Comparison of ENCODE assay signal across 20 mouse cellular contexts in the genomic region with DNA sequence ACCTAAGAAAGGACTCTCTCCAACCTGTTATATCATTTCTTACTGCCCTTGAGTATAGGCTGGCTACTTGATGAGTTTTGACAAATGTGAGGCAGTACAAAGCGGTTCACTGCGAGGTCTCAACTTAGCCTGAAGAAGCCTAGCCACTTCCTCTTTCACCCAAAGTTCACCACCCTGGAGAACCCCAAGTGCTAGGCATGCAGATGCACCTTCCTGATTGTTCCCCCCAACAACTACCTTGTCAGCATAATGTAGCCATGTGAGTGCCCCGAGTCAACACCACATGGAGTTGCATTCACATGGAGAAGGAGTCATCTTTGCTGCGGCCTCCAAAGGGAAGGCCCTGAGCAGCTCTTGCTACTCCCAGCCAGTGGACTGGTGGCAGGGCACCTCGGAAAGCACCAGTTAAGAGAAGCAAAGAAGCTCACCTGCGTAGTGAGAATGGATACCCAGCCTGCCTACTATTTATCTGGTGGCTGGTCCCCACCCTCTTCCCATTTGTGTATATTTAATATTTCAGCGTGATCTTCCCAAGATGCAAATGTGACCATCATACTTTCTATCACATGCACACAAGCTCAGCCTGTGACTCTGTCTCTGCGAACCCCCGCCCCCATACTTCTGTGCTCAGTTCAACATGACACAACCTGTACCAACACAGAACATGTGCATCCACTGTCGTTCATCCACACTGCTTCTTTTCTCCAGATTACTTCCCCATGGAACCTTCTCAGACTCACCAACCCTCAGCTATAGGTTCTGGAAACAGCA.
DNase-seq lines count a peak whose midpoint lies in the region; ATAC-seq and TF ChIP-seq lines count a peak whose summit lies in the region.
"Had no signal": no experiment of that assay in that cellular context is flagged by ENCODE, and none has a peak within 500 bp of the region (broad histone marks: within the 10 kb centered on the region; RNA-seq: fewer than 3 reads in every experiment).

No protein-coding gene starts in this region.

- peaks cover 14% of the 10 kb centered on the region for H3K36me3 ChIP-seq in spleen, adult 2 months (ENCODE audit: control insufficient read depth, insufficient read depth, low read length)
- H3K36me3 ChIP-seq in heart, embryonic 12.5 days: no peaks in the 10 kb centered on the region
- H3K36me3 ChIP-seq: intestine, embryonic 15.5 days; limb, embryonic 12.5 days; lung, embryonic 15.5 days; midbrain, embryonic 15.5 days; neural tube, embryonic 15.5 days had no signal

- H3K27ac ChIP-seq in spleen, adult 2 months (ENCODE audit: insufficient read depth, low read length): peak overlapping the region; percentile 68
- no peak overlapping the region for H3K27ac ChIP-seq in heart, embryonic 12.5 days (ENCODE audit: poor library complexity, severe bottlenecking)
- H3K27ac ChIP-seq: intestine, embryonic 15.5 days; limb, embryonic 12.5 days; lung, embryonic 15.5 days; midbrain, embryonic 15.5 days; neural tube, embryonic 15.5 days had no signal

- no peak overlapping the region for H3K4me3 ChIP-seq in spleen, adult 2 months (ENCODE audit: extremely low read depth, insufficient read depth, insufficient read length)
- no peak overlapping the region for H3K4me3 ChIP-seq in heart, embryonic 12.5 days
- H3K4me3 ChIP-seq: erythroblast, embryonic 14.5 days; intestine, embryonic 15.5 days; limb, embryonic 12.5 days; lung, embryonic 15.5 days; midbrain, embryonic 15.5 days; neural tube, embryonic 15.5 days had no signal

- peaks cover 12% of the 10 kb centered on the region for H3K4me1 ChIP-seq in spleen, adult 2 months (ENCODE audit: control insufficient read depth, insufficient read depth, insufficient read length)
- peaks cover 13% of the 10 kb centered on the region for H3K4me1 ChIP-seq in heart, embryonic 12.5 days (replicated peaks)
- H3K4me1 ChIP-seq: intestine, embryonic 15.5 days; limb, embryonic 12.5 days; lung, embryonic 15.5 days; midbrain, embryonic 15.5 days; neural tube, embryonic 15.5 days had no signal

- no peak overlapping the region for H3K9ac ChIP-seq in heart, embryonic 12.5 days
- H3K9ac ChIP-seq: intestine, embryonic 15.5 days; limb, embryonic 12.5 days; lung, embryonic 15.5 days; midbrain, embryonic 15.5 days; neural tube, embryonic 15.5 days had no signal

- peak; percentile 44 for ATAC-seq in megakaryocyte-erythroid progenitor cell, adult 5-6 weeks (replicated peaks; ENCODE audit: low FRiP score, low TSS enrichment, poor library complexity, severe bottlenecking)
- ATAC-seq in heart, embryonic 12.5 days (ENCODE audit: insufficient number of reproducible peaks, low FRiP score): no peak
- ATAC-seq: intestine, embryonic 15.5 days; midbrain, embryonic 15.5 days had no signal

- H3K9me3 ChIP-seq in heart, embryonic 12.5 days (replicated peaks): no peaks in the 10 kb centered on the region
- H3K9me3 ChIP-seq: intestine, embryonic 15.5 days; limb, embryonic 12.5 days; lung, embryonic 15.5 days; midbrain, embryonic 15.5 days; neural tube, embryonic 15.5 days had no signal

- no peak for TF ChIP-seq POLR2A in spleen, adult 2 months (IDR thresholded peaks at IDR 0.05; ENCODE audit: low read depth, low read length)

- no peak overlapping the region for H3K4me2 ChIP-seq in heart, embryonic 12.5 days
- H3K4me2 ChIP-seq: intestine, embryonic 15.5 days; limb, embryonic 12.5 days; lung, embryonic 15.5 days; midbrain, embryonic 15.5 days; neural tube, embryonic 15.5 days had no signal

- peak in 1 of 2 experiments; percentile 54 for DNase-seq in spleen, adult 2 months (ENCODE audit: low read depth in 1 of 2, low spot score in 2 of 2)
- no peak for DNase-seq in spleen, postnatal 14 days (ENCODE audit: low spot score in 2 of 2)
- peak; percentile 62 for DNase-seq in T-cell, adult 2 months (ENCODE audit: low spot score)
- DNase-seq in thymus, postnatal 36 days: peak; percentile 16 to 27
- no peak for DNase-seq in gastrocnemius, postnatal 36 days
- no peak for DNase-seq in gastrocnemius, postnatal 14 days
- DNase-seq: cerebellum, adult 11-12 months; embryo, embryonic 11 days; heart, adult 18-20 months; heart, postnatal 10 days; kidney, postnatal 10 days; right cerebral cortex, postnatal 25 days had no signal

- intact Hi-C loops in gastrocnemius, postnatal 36 days (cut with DNase I): no loop called here
- intact Hi-C loops in gastrocnemius, postnatal 14 days (cut with DNase I; ENCODE audit: low total_unique reads): no loop called here

- TF ChIP-seq CTCF in spleen, adult 2 months (IDR thresholded peaks at IDR 0.05; ENCODE audit: extremely low read depth, insufficient read depth, insufficient read length, insufficient replicate concordance): no peak

- WGBS in spleen, adult 2 months: 40% methylated on average over 10 of the region's 10 CpGs
- 89% methylated on average over 10 of the region's 10 CpGs for WGBS in heart, embryonic 12.5 days

- H3K27me3 ChIP-seq in spleen, adult 2 months (ENCODE audit: control insufficient read depth, insufficient read depth, low read length): no peaks in the 10 kb centered on the region
- no peaks in the 10 kb centered on the region for H3K27me3 ChIP-seq in heart, embryonic 12.5 days (replicated peaks)
- H3K27me3 ChIP-seq: intestine, embryonic 15.5 days; lung, embryonic 15.5 days; midbrain, embryonic 15.5 days; neural tube, embryonic 15.5 days had no signal

Comparison
In these comparisons a context has a peak if more than half of its experiments do, and no peak if none do; other contexts are left out.
1. DNase-seq: peak in T-cell, adult 2 months (single experiment) and thymus, postnatal 36 days (2 of 2); none in spleen, postnatal 14 days (0 of 2), gastrocnemius, postnatal 36 days (0 of 2) and gastrocnemius, postnatal 14 days (single experiment).